Mouse (Mus musculus): ENCODE data around the gene Npc1l1.

The Npc1l1 gene

GRCm38 (mm10) chr11:6163062-6163461 is 66.9 kb downstream of the Npc1l1 start:
- DNase-seq (ENCODE audit: low read depth), result no peak

DNA sequence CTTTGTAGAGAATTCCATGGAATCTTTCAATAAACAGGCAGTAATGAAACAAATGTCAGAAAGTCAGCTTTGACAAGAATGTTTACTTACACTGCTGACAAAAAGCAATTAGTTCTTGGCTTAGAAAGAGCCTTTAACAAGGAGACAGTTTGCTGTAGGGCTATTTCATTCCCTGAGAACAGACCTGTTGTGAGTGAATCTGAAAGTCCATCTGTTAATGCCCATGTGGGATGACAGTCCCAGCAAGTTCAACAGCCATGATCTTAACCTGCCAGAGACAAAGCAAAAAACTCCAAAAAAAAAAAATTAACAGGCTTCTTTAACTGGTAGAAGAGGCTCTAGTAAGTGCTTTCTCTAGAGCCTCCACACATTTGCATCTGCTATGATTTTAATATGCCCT is 68.4 kb downstream of the Npc1l1 start:
- DNase-seq (ENCODE audit: low read depth), result no peak

Measured in 416B (cell line).